Comparison of ENCODE assay signal across 8 mouse cellular contexts in the genomic region with DNA sequence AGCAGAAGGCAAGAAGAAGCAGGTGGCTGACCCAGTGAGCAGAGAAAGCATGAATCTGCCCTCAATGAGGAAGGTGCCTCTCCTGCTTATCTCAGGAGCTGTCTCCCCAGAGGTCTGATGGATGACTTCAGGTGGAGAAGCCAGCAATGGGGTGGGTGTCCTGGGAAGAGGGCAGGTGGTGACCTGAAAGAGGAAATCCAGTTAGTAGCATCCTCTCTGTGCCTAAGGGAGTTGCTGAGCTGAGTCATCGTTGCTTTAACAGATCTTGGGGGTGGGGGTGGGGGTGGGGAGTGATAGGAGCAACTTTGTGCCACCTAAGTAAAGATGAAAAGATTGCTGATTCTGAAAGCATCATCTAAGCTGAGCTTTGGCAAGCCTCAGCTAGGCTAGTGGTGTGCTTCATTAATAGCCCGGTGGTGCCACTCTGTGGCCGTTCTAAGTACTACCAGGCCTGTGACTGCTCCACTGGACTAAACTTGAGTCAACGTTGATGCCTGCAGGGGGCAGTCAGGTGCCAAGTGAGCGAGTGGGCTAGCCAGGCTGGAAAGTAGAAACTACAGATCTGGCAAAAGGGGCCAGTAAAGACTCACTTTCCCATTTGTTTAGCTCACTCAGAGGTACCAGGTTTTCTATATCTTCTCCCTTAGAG. TPM values are rescaled to one million over a fixed set of nuclear protein-coding genes. Genes with fewer than 3 reads are reported as not detected.
DNase-seq lines count a peak whose midpoint lies in the region; ATAC-seq and TF ChIP-seq lines count a peak whose summit lies in the region.

No protein-coding gene starts in this region.

- TF ChIP-seq CTCF in gastrocnemius, adult 2 months (IDR thresholded peaks at IDR 0.05): peak; percentile 96

- H3K27ac ChIP-seq in gastrocnemius, adult 2 months: peak overlapping the region; percentile 9; the same call in 1 of the 2 replicates
- no peak overlapping the region for H3K27ac ChIP-seq in hindbrain, embryonic 16.5 days (ENCODE audit: low read depth, low read length)

- DNase-seq in ZHBTc4 (ENCODE audit: low read depth, low spot score): peak; percentile 96
- peak; percentile 93 for DNase-seq in gastrocnemius, adult 2 months
- peak; percentile 94 for DNase-seq in left cerebral cortex, adult 11 months (ENCODE audit: low spot score)
- DNase-seq in lung, postnatal 36 days: peak; percentile 99
- peak; percentile 95 for DNase-seq in right cerebral cortex, adult 18-20 months
- peak; percentile 70 for DNase-seq in urinary bladder, adult 2 months (ENCODE audit: low spot score)

- no peak overlapping the region; the same call in 1 of the 2 replicates for H3K9ac ChIP-seq in hindbrain, embryonic 16.5 days (ENCODE audit: low read depth, low read length)

- ATAC-seq in common myeloid progenitor, adult 5-6 weeks (replicated peaks; ENCODE audit: low read depth, poor library complexity, severe bottlenecking): peak; percentile 99
- ATAC-seq in hindbrain, embryonic 16.5 days: peak; percentile 95

- intact Hi-C loops in gastrocnemius, adult 2 months (cut with DNase I): loop anchor here (1.0 to 10.0 kb wide), 3 partner anchors 69 to 695 kb away; a partner anchor contains a TSS

- no peaks in the 10 kb centered on the region for H3K9me3 ChIP-seq in hindbrain, embryonic 16.5 days (ENCODE audit: control insufficient read depth, low read length)

- H3K4me2 ChIP-seq in hindbrain, embryonic 16.5 days (ENCODE audit: low read length): no peak overlapping the region

- peaks cover 10% of the 10 kb centered on the region for H3K36me3 ChIP-seq in hindbrain, embryonic 16.5 days (ENCODE audit: control insufficient read depth, insufficient read depth, low read length)

- H3K4me1 ChIP-seq in hindbrain, embryonic 16.5 days (ENCODE audit: control insufficient read depth, insufficient read depth, low read depth, low read length): peaks cover 5% of the 10 kb centered on the region

- H3K4me3 ChIP-seq in gastrocnemius, adult 2 months: no peak overlapping the region
- no peak overlapping the region for H3K4me3 ChIP-seq in hindbrain, embryonic 16.5 days (ENCODE audit: low read length)

- no peaks in the 10 kb centered on the region for H3K27me3 ChIP-seq in hindbrain, embryonic 16.5 days (replicated peaks; ENCODE audit: control insufficient read depth, insufficient read depth, low read length)

- WGBS in hindbrain, embryonic 16.5 days: 4% methylated on average over 5 of the region's 5 CpGs

RNA-seq across cellular contexts. Expression of a gene that starts 6.2 kb away (rescaled TPM):
- 26.5 and 39.1 TPM in 2 replicates for total RNA-seq in common myeloid progenitor, adult 5-6 weeks (2017)
- total RNA-seq in gastrocnemius, adult 2 months (2021): 10 to 100 TPM; 31.9 to 36.5 TPM
- 61.4 and 61.6 TPM in 2 replicates for polyA plus RNA-seq in hindbrain, embryonic 16.5 days (2015; fragmentation: Nextera tagmentation; extraction: Ambion mirVana)
- polyA plus RNA-seq in urinary bladder, adult 2 months (2012; rRNA removed): 49.8 and 54.0 TPM in 2 replicates
